Mouse (Mus musculus) heart, embryonic 14.5 days (tissue): ENCODE measurements at regions not wholly inside any gene's neighbourhood (a gene's known extent, or its start where the extent isn't known, plus 50 kb on each side); places are given as distances from the start of the nearest gene placed in this dataset.

Source experiments
- ATAC-seq: fragments of 200-750 bp; cut with Nextera tagmentation; 2 replicates; pipeline ENCODE4 v1.8.0; 2017; ENCODE audit warnings: low read depth, moderate TSS enrichment; ENCODE audit not compliant: insufficient number of reproducible peaks, insufficient read depth, low FRiP score
- H3K27ac ChIP-seq, 2 experiments: fragments of 200-500 bp in 1 of 2; fragments of 300-500 bp in 1 of 2; sonication (generic) in 1 of 2; replicated peaks in 1 of 2; 2 replicates each; pipeline ENCODE4 v1.5.1; 2012 to 2014; ENCODE audit warnings: low read depth in 2 of 2, low read length in 2 of 2, control low read depth in 1 of 2, mild to moderate bottlenecking in 1 of 2, mixed read lengths in 1 of 2; ENCODE audit not compliant: control insufficient read depth in 1 of 2, insufficient read depth in 1 of 2
- H3K27me3 ChIP-seq: fragments of 300-500 bp; sonication (generic); 2 replicates; pipeline ENCODE4 v1.6.1; 2014; ENCODE audit warnings: mild to moderate bottlenecking, low read length, control low read depth; ENCODE audit not compliant: control insufficient read depth, insufficient read depth
- H3K36me3 ChIP-seq: fragments of 300-500 bp; sonication (generic); 2 replicates; pipeline ENCODE4 v1.6.1; 2014; ENCODE audit warnings: mild to moderate bottlenecking, control low read depth, low read length, mixed read lengths; ENCODE audit not compliant: control insufficient read depth, insufficient read depth
- H3K4me1 ChIP-seq, 2 experiments: fragments of 200-500 bp in 1 of 2; fragments of 300-500 bp in 1 of 2; sonication (generic) in 1 of 2; 2 replicates each; pipeline ENCODE4 v1.6.1; 2012 to 2014; ENCODE audit warnings: low read length in 2 of 2, control low read depth in 1 of 2, mixed read lengths in 1 of 2; ENCODE audit not compliant: control insufficient read depth in 2 of 2, insufficient read depth in 2 of 2
- H3K4me2 ChIP-seq: fragments of 300-500 bp; sonication (generic); 2 replicates; pipeline ENCODE4 v1.6.1; 2014; ENCODE audit warnings: mild to moderate bottlenecking, low read length
- H3K4me3 ChIP-seq, 2 experiments: fragments of 200-500 bp in 1 of 2; fragments of 300-500 bp in 1 of 2; sonication (generic) in 1 of 2; 2 replicates each; pipeline ENCODE4 v1.5.1; 2012 to 2014; ENCODE audit warnings: low read length in 2 of 2, mild to moderate bottlenecking in 2 of 2, control low read depth in 1 of 2, low read depth in 1 of 2, moderate library complexity in 1 of 2; ENCODE audit not compliant: control insufficient read depth in 1 of 2, insufficient read depth in 1 of 2
- H3K9ac ChIP-seq: fragments of 300-500 bp; sonication (generic); 2 replicates; pipeline ENCODE4 v1.6.1; 2014; ENCODE audit warnings: mild to moderate bottlenecking, low read length
- H3K9me3 ChIP-seq: fragments of 300-500 bp; sonication (generic); 2 replicates; pipeline ENCODE4 v1.6.1; 2016; ENCODE audit warnings: low read length, control low read depth; ENCODE audit not compliant: control insufficient read depth
- WGBS: fragments of 180-500 bp; shearing (Covaris S2); extraction: QIAGEN DNeasy Blood & Tissue Kit; methylation state at CpG from one replicate; pipeline ENCODE4 v1.1.7; 2014; 5-methylcytosine and 5-hydroxymethylcytosine counted together

DNA sequence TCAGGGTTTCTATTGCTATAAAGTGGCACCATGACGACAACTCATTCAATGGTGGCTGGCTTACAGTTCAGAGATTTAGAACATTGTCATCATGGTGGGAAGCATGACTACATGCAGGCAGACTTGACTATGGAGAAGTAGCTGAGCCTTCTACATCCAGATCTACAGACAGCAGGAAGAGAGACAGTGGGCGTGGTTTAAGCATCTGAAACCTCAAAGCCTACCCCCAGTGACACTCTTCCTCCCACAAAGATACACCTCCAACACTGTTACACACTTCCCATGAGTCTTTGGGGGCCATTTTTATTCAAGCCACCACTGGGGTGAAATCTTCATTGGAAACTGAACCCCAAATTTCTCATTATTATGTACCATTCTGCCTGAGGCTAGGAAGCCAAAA lies 191.0 kb downstream of the Sox4 start:
- Histone ChIP-seq H3K27me3 (no peaks in the 10 kb centered on the region), H3K9me3 (no peaks in the 10 kb centered on the region), H3K9ac (no peak overlapping the region), H3K36me3 (no peaks in the 10 kb centered on the region), H3K4me1 (peaks cover 7 to 18% of the 10 kb centered on the region in 2 experiments), H3K27ac (no peak overlapping the region), H3K4me3 (no peak overlapping the region), H3K4me2 (no peak overlapping the region)
- 85% methylated on average over 2 of the region's 2 CpGs for WGBS
- no peak for ATAC-seq

DNA sequence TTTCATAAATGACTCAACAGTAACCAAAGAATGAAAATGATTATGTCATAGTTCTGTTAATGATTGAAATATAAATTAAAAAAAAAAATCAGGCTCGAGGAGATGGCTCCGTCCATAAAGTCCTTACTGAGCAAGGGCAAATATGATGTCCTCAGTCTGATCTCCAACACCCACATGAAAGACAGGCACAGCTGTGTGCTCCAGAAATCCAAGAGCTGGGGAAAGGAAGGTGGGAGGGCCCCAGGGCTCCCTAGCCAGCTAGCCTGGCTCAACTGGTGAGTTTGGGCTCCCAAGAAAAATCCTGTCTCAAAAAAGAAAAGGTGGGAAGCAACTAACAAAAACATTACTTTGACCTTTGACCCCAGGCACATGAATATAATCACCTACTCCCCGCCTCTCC lies 194.5 kb downstream of the Sox4 start:
- no peak for ATAC-seq
- 63% methylated on average over 3 of the region's 3 CpGs for WGBS
- Histone ChIP-seq H3K36me3 (no peaks in the 10 kb centered on the region), H3K4me2 (no peak overlapping the region), H3K9ac (no peak overlapping the region), H3K4me3 (no peak overlapping the region), H3K27ac (no peak overlapping the region), H3K27me3 (no peaks in the 10 kb centered on the region), H3K9me3 (no peaks in the 10 kb centered on the region), H3K4me1 (peaks cover 11 to 30% of the 10 kb centered on the region in 2 experiments)

DNA sequence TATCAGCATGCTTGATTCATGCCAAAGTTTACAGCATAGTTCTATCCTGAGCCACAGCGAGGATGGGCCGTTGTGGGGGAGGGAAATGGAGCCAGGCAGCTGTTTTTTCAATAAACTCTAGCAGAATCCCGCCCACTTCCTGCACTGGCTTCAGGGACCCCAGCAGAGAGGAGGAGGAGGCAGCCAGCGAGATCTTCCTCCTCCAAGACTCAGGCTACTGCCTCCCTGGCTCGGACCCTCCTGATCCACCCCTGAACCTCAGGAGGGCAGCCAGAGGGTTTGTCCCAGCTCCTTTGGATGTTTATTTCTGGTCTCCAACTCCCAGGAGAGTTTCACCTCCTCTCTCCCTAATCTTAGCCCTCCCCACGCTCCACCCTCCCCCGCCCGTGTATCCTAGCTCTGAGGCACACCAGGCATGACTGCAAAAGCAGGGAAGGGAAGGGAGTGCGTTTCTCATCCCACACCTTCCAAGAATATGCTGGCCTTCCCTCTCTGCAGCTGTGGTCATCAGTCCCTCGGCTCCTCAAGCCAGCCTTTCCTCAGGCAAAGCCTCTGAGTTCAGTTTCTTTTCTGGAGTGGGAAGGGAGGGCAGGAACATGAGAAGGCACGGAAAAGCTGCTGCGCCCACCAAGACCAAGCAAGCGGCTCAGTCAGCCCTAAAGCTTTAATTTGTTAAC lies 195.5 kb downstream of the Sox4 start:
- Histone ChIP-seq H3K4me1 (peaks cover 11 to 31% of the 10 kb centered on the region in 2 experiments), H3K9me3 (no peaks in the 10 kb centered on the region), H3K36me3 (no peaks in the 10 kb centered on the region), H3K4me2 (peak overlapping the region; percentile 70), H3K27ac (peak overlapping the region; percentile 81 to 87), H3K9ac (peak overlapping the region; percentile 69), H3K4me3 (peak overlapping the region; percentile 32), H3K27me3 (no peaks in the 10 kb centered on the region)
- WGBS, result 2% methylated on average over 13 of the region's 13 CpGs
- ATAC-seq, result peak; percentile 81

DNA sequence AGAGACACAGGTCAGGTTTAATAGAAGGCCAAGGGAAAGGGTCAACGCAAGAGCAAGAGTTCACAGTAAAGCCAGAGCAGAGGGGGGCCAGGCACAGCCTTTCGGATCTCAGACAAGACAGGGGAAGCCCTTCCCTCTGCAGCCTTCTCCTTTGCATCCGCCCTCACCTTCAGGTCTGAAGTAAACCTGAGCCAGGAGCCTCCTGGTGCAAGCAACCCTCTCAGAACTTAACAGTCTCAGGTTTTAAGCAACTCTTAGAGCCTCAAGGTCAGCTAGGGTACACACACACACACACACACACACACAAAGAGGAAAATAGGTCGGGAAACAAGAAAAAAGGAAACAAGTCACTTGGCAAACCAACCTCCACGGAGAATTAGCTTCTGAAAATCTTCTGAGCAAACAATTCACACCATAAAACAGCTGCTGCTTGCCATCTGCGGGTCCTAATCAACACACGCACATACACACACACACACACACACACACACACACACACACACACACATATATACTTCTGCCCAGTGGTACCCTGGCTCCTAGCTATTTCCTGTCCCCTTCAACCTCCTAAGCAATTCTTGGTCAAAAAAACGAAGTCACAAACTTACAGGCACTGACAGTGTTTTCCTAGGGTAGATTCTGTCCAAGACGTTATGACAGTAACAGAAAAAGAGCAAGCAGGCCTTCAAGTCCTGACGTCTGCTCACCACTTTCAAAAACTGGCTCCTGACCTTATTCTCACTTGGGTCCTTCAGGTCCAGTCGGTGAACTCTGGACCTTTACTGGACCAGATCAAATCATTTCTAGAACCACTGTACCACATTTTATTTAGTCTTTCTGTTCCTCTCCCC lies 196.4 kb downstream of the Sox4 start:
- Histone ChIP-seq H3K36me3 (no peaks in the 10 kb centered on the region), H3K4me2 (peak overlapping the region; percentile 70), H3K4me3 (peak overlapping the region in 1 of 2 experiments; percentile 32; a peak in 2 of 4 replicates), H3K4me1 (peaks cover 11 to 31% of the 10 kb centered on the region in 2 experiments), H3K9me3 (no peaks in the 10 kb centered on the region), H3K27me3 (no peaks in the 10 kb centered on the region), H3K9ac (peak overlapping the region; percentile 69), H3K27ac (peak overlapping the region; percentile 81 to 87)
- 36% methylated on average over 11 of the region's 11 CpGs for WGBS
- ATAC-seq, result no peak

DNA sequence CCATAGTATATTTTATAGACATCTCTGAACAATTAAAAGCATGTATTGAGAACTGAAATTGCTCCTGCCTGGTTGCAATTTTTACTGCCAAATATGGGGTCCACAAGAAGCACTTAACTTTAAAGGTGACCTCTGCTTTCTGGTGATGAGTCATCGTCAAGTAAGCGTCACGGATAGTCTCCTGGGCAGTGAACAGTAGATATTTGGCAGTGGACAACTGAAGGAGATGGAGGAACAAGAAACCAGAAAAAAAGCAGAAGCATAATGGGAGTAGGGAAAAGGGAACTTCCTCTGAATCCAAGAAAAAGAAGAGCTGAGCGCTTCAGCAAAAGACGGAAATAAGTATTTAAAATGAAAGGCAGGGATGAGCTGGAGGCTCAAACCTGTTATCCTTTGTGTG lies 199.3 kb downstream of the Sox4 start:
- no peak overlapping the region for H3K4me2 ChIP-seq
- H3K27me3 ChIP-seq, result no peaks in the 10 kb centered on the region
- H3K9me3 ChIP-seq, result no peaks in the 10 kb centered on the region
- H3K36me3 ChIP-seq, result no peaks in the 10 kb centered on the region
- no peak overlapping the region for H3K4me3 ChIP-seq
- H3K4me1 ChIP-seq, result peaks cover 11 to 27% of the 10 kb centered on the region in 2 experiments
- no peak overlapping the region for H3K9ac ChIP-seq
- H3K27ac ChIP-seq, result no peak overlapping the region
- WGBS, result 36% methylated on average over 5 of the region's 5 CpGs
- no peak for ATAC-seq

DNA sequence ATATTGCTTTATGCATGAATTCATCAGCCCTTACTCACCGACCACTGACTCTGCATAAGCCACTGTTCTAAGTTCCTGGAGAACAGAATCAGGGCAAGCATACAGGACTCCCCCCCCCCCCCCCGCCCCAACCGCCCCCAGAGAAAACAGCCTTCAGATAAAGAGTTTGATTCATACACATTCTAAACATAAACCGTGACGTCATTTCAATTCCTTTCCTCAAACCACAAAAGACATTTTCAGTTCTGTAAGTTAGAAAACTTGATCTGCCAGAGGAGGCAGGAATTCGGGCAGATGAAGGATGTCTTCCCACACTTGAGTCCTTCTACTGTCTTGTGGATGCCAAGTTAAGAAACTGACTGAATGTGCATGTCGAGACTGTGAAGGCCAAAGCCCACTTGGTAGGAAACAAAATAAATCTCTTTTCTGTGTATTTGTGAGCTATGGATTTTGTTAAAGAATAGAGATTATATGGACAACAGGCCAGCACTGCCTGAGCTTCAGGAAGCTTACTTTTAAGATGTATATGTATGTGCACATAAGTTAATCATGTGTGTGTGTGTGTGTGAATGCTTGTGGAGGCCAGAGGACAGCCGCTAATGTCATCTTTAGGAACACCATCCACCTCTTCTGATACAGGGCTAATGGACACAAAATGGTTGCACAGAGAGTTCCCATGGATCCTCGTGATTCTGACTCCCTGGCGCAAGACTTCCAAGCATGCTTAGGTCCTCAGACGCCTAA lies 202.4 kb downstream of the Sox4 start:
- Histone ChIP-seq H3K4me3 (no peak overlapping the region), H3K9me3 (no peaks in the 10 kb centered on the region), H3K27ac (0 out of 4 replicates have a peak overlapping the region, but pooled peaks of 1 of the 2 experiments have one; percentile 12), H3K9ac (no peak overlapping the region), H3K36me3 (no peaks in the 10 kb centered on the region), H3K27me3 (no peaks in the 10 kb centered on the region), H3K4me1 (peaks cover 0 to 5% of the 10 kb centered on the region in 2 experiments; a peak in 1 of 4 replicates), H3K4me2 (no peak overlapping the region)
- no peak for ATAC-seq
- WGBS, result 71% methylated on average over 11 of the region's 11 CpGs

DNA sequence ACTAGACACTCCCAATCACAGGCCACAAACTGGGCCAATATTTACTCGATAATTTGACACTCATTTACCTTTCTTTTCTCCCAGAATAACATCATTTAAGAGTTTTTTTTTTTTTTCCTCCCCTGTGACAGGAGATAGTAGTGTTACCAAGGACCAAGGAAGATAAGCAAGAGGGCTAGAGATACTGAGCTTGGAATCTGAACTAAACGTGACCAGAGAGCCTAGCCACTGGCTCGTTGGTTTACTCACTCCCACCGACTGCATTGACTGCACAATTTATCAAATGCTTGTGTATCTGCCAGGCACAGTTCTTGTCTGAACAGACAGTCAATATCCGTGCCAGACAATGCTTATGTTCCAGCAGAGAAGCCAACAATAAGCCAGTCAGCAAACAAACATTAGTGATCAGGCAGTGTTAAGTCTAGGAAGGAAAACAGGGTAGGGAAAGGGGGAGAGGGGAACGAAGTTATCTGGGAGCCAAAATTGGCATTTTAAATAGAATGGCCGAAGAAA lies 213.3 kb downstream of the Sox4 start:
- Histone ChIP-seq H3K4me3 (no peak overlapping the region), H3K9ac (no peak overlapping the region), H3K9me3 (no peaks in the 10 kb centered on the region), H3K27ac (peak overlapping the region in 1 of 2 experiments; percentile 43; a peak in 1 of 4 replicates), H3K27me3 (no peaks in the 10 kb centered on the region), H3K4me2 (no peak overlapping the region), H3K36me3 (no peaks in the 10 kb centered on the region), H3K4me1 (peaks cover 11 to 23% of the 10 kb centered on the region in 2 experiments)
- 8% methylated on average over 7 of the region's 7 CpGs for WGBS
- ATAC-seq, result no peak
